Mouse (Mus musculus) urinary bladder, postnatal 0 days (tissue): ENCODE data around the gene Fgf3. TPM values are rescaled to one million over a fixed set of nuclear protein-coding genes. Genes with fewer than 3 reads are reported as not detected.

Experiments used
- polyA plus RNA-seq: library from polyadenylated mRNA; unstranded; fragments of >200 nt; fragmentation: Nextera tagmentation; extraction: Ambion mirVana; gene quantifications from 2 replicates; pipeline ENCODE4 v1.2.1, GENCODE M21; 2015

Fgf3 gene
- polyA plus RNA-seq: not detected in 2 replicates

GRCm38 (mm10) chr7:144837891-144838488 lies at the start of gene Fgf3:
Gene Fgf3 (plus strand): TSS chr7:144838083.

GRCm38 (mm10) chr7:144847067-144847466 lies 9.2 kb downstream of the Fgf3 start, which contains the start of gene Fgf4:
Gene Fgf4 (plus strand): TSS chr7:144847367.

Other genes with a start within 250 kb of the Fgf3 start
- gene Ano1, start 86.1 kb upstream of the Fgf3 start, polyA plus RNA-seq: 38.6 and 42.9 TPM in 2 replicates
- not detected in 2 replicates for gene Fgf4, start 9.3 kb downstream of the Fgf3 start, polyA plus RNA-seq
- gene Fgf15, start 58.4 kb downstream of the Fgf3 start, polyA plus RNA-seq: not detected in 2 replicates
- gene LTO1, start 77.0 kb downstream of the Fgf3 start, polyA plus RNA-seq: 17.3 and 17.5 TPM in 2 replicates
- 28.4 and 37.6 TPM in 2 replicates for gene Ccnd1, start 101.8 kb downstream of the Fgf3 start, polyA plus RNA-seq